ENCODE assay signal across 9 mouse cellular contexts in the genomic region with DNA sequence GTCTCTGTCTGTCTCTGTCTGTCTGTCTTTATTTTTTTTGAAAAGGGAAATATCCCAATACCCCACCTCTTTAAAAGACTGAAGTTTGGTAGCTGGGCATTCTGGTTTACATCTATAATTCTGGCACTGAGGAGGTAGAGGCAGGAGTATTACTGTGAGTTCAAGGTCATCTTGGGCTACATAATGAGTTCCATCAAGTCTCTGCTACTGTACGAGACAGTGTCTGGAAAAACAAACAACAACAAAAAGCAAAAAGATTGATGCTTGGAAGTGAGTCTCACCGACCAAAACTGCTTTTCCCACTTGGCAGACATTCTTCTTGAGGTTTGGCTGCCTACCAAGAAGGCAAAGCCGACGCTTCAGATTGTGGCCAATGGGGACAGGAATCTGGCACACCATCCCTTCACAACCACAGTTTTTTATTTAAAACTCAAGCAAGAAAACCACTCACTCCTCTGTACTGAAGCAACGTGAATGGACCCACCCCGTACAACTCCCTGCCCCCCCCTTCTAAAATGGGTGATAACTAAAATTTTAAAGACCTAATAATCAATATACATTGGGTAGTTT. TPM values are rescaled to one million over a fixed set of nuclear protein-coding genes. Genes with fewer than 3 reads are reported as not detected.
A peak's percentile ranks its signal among the peaks of the same experiment; 100 is the strongest.
DNase-seq lines count a peak whose midpoint lies in the region; TF ChIP-seq lines count a peak whose summit lies in the region.
"Had no signal": no experiment of that assay in that cellular context is flagged by ENCODE, and none has a peak within 500 bp of the region (broad histone marks: within the 10 kb centered on the region; RNA-seq: fewer than 3 reads in every experiment).

No protein-coding gene starts in this region.

- no peak for TF ChIP-seq POLR2A in thymus, adult 2 months (IDR thresholded peaks at IDR 0.05; ENCODE audit: control insufficient read depth, extremely low read depth, insufficient read depth, low read length, poor library complexity)

- no peak overlapping the region for H3K4me3 ChIP-seq in thymus, adult 2 months (ENCODE audit: control insufficient read depth, insufficient read depth, low read length)
- H3K4me3 ChIP-seq: limb, embryonic 12.5 days had no signal

- no peak for TF ChIP-seq CTCF in thymus, adult 2 months (IDR thresholded peaks at IDR 0.05; ENCODE audit: borderline replicate concordance, control insufficient read depth, extremely low read depth, insufficient read depth, low read length, poor library complexity)

- peaks cover 6% of the 10 kb centered on the region for H3K4me1 ChIP-seq in thymus, adult 2 months (replicated peaks; ENCODE audit: control insufficient read depth, insufficient read depth, low read length)

- H3K36me3 ChIP-seq in thymus, adult 2 months (ENCODE audit: control insufficient read depth, insufficient read depth, low read length), result no peaks in the 10 kb centered on the region
- H3K36me3 ChIP-seq: limb, embryonic 12.5 days had no signal

- H3K27me3 ChIP-seq in thymus, adult 2 months (ENCODE audit: control insufficient read depth, insufficient read depth, low read length), result no peaks in the 10 kb centered on the region
- H3K27me3 ChIP-seq: limb, embryonic 12.5 days had no signal

- 27% methylated on average over 6 of the region's 6 CpGs for WGBS in thymus, adult 2 months

- intact Hi-C loops in heart, postnatal 14 days (cut with DNase I), result loop anchor here (2.0 to 5.0 kb wide), 3 partner anchors 19 to 252 kb away; no protein-coding TSS in a partner anchor

- DNase-seq in gastrocnemius, adult 18-20 months (ENCODE audit: low spot score), result peak; percentile 56
- DNase-seq in gastrocnemius, postnatal 4 days (ENCODE audit: low spot score in 2 of 2), result no peak
- peak; percentile 20 for DNase-seq in urinary bladder, postnatal 14 days (ENCODE audit: low spot score)
- DNase-seq in urinary bladder, adult 18-20 months (ENCODE audit: low spot score in 2 of 2), result no peak
- peak; percentile 40 to 61 for DNase-seq in heart, postnatal 14 days
- DNase-seq in right cerebral cortex, postnatal 4 days, result peak; percentile 26
- no peak for DNase-seq in neural tube, embryonic 10.5 days (ENCODE audit: extremely low spot score, low spot score)
- DNase-seq in thymus, adult 2 months, result no peak

- no peak overlapping the region for H3K27ac ChIP-seq in thymus, adult 2 months (ENCODE audit: control insufficient read depth, insufficient read depth, low read length)
- H3K27ac ChIP-seq: limb, embryonic 12.5 days had no signal

RNA-seq across cellular contexts. Expression of gene Slc46a2, which starts 45.3 kb away (rescaled TPM):
- not detected for total RNA-seq in gastrocnemius, adult 18-20 months (2021)
- not detected for total RNA-seq in gastrocnemius, postnatal 4 days (2021)
- total RNA-seq in heart, postnatal 14 days (2021), result under 1 TPM; 0.12 to 0.93 TPM
- 19.4 and 28.3 TPM in 2 replicates for polyA plus RNA-seq in thymus, adult 2 months (2012; rRNA removed)
- polyA plus RNA-seq: limb, embryonic 12.5 days had no signal

Comparison
In these comparisons a context has a peak if more than half of its experiments do, and no peak if none do; other contexts are left out.
1. DNase-seq: peak in gastrocnemius, adult 18-20 months (single experiment), urinary bladder, postnatal 14 days (single experiment), heart, postnatal 14 days (2 of 2) and right cerebral cortex, postnatal 4 days (single experiment); none in gastrocnemius, postnatal 4 days (0 of 2), urinary bladder, adult 18-20 months (0 of 2), neural tube, embryonic 10.5 days (single experiment) and thymus, adult 2 months (single experiment).